Mouse (Mus musculus) ES-E14 (cell line): ENCODE data around the gene Cd47.

ENCODE experiments used
- CHD2 ChIP-seq: IDR thresholded peaks from 2 replicates; pipeline ENCODE4 v1.6.1; 2014; ENCODE audit warnings: mild to moderate bottlenecking, low read depth, low read length, inconsistent platforms
- MAFK ChIP-seq: IDR thresholded peaks from 2 replicates; pipeline ENCODE4 v1.6.1; 2014; ENCODE audit warnings: mild to moderate bottlenecking, low read depth, low read length, inconsistent platforms; ENCODE audit not compliant: insufficient read depth
- ZC3H11A ChIP-seq: IDR thresholded peaks from 2 replicates; pipeline ENCODE4 v1.6.1; 2012; ENCODE audit warnings: low read depth, mild to moderate bottlenecking, inconsistent platforms, low read length, borderline replicate concordance

GRCm38 (mm10) chr16:49818146-49818545, 17.8 kb downstream of the Cd47 start:
- TF ChIP-seq MAFK (no peak), CHD2 (no peak), ZC3H11A (no peak)
